Mouse (Mus musculus): ENCODE data around the gene Nptn. TPM values are rescaled to one million over a fixed set of nuclear protein-coding genes. Genes with fewer than 3 reads are reported as not detected.

The Nptn gene
- polyA plus RNA-seq, 1 experiment from 2014 or later: 169 TPM

- peak overlapping the region; percentile 32 for H3K27ac ChIP-seq
- H3K9me3 ChIP-seq (replicated peaks; ENCODE audit: low read length): no peaks in the 10 kb centered on the region
- no peak overlapping the region for H3K4me2 ChIP-seq (ENCODE audit: low read length)
- no peak overlapping the region for H3K4me3 ChIP-seq (replicated peaks; ENCODE audit: low read depth, low read length)
- 33% methylated on average over 6 of the region's 6 CpGs for WGBS
- H3K9ac ChIP-seq (ENCODE audit: low read depth, low read length): no peak overlapping the region
- H3K27me3 ChIP-seq (ENCODE audit: insufficient read depth, low read length): no peaks in the 10 kb centered on the region
- TF ChIP-seq CTCF (IDR thresholded peaks at IDR 0.05; ENCODE audit: low read depth): no peak
- peak; percentile 72 for ATAC-seq (replicated peaks; ENCODE audit: low FRiP score, low read depth)
- DNase-seq (ENCODE audit: low spot score): peak; percentile 70
- H3K4me1 ChIP-seq (replicated peaks; ENCODE audit: insufficient read depth, low read length): no peaks in the 10 kb centered on the region
- H3K36me3 ChIP-seq (ENCODE audit: insufficient read depth, low read length): no peaks in the 10 kb centered on the region
Measured at GRCm38 (mm10) chr9:58541895-58542338, 40.1 kb upstream of the Nptn start.

DNA sequence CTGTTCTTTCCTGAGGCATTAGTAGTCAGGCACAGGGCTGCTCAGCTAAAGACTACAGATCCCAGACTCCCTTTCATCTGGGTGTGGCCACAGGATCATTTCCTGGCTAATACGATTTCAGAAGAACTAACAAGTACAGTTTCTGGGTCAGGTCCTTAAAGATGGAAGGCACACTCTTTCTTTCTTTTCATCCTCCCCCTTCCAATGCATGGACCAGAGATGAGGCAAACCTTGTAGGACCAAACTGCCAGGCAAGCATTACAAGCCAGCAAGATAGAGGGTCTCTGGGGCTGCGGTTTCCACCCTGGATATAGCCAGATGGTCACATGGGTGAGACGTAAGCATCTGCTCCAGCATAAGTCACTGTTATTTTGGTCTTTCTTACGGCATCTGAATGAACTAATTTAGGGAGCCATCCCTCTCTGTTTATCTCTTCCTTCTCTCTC lies 37.1 kb upstream of the Nptn start:
- H3K9ac ChIP-seq (ENCODE audit: low read depth, low read length): no peak overlapping the region
- no peak for TF ChIP-seq CTCF (IDR thresholded peaks at IDR 0.05; ENCODE audit: low read depth)
- H3K9me3 ChIP-seq (replicated peaks; ENCODE audit: low read length): no peaks in the 10 kb centered on the region
- no peak overlapping the region for H3K4me3 ChIP-seq (replicated peaks; ENCODE audit: low read depth, low read length)
- no peak overlapping the region for H3K27ac ChIP-seq
- H3K27me3 ChIP-seq (ENCODE audit: insufficient read depth, low read length): no peaks in the 10 kb centered on the region
- no peaks in the 10 kb centered on the region; the same call in 1 of the 2 replicates for H3K4me1 ChIP-seq (replicated peaks; ENCODE audit: insufficient read depth, low read length)
- DNase-seq (ENCODE audit: low spot score) (peak; percentile 38), ATAC-seq (replicated peaks; ENCODE audit: low FRiP score, low read depth) (no peak)
- peak overlapping the region; percentile 25 for H3K4me2 ChIP-seq (ENCODE audit: low read length)
- H3K36me3 ChIP-seq (ENCODE audit: insufficient read depth, low read length): no peaks in the 10 kb centered on the region
- 58% methylated on average over 4 of the region's 4 CpGs for WGBS

DNA sequence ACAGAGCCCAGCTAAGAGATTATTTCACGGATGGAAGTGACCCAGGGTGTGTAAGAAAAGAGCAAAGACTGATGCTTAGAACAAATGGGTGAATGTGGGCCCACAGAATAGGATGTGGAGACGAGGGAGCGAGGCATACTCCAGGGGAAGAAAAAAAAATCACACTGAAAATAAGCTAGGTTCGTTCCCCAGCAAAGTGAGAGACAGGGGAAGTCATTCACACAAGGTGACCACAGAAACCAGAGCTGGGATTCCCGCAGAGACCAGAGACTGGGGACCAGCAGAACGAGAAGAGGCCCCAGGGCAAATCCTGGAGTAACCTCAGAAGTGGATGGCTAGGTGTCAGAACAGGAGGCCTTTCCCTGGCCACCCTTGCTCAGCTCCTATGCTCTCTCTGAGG lies 36.6 kb upstream of the Nptn start:
- H3K4me2 ChIP-seq (ENCODE audit: low read length): no peak overlapping the region
- no peak overlapping the region for H3K9ac ChIP-seq (ENCODE audit: low read depth, low read length)
- no peak overlapping the region for H3K27ac ChIP-seq
- H3K9me3 ChIP-seq (replicated peaks; ENCODE audit: low read length): no peaks in the 10 kb centered on the region
- DNase-seq (ENCODE audit: low spot score) (no peak), ATAC-seq (replicated peaks; ENCODE audit: low FRiP score, low read depth) (no peak)
- no peaks in the 10 kb centered on the region for H3K36me3 ChIP-seq (ENCODE audit: insufficient read depth, low read length)
- TF ChIP-seq CTCF (IDR thresholded peaks at IDR 0.05; ENCODE audit: low read depth): no peak
- no peaks in the 10 kb centered on the region; the same call in 1 of the 2 replicates for H3K4me1 ChIP-seq (replicated peaks; ENCODE audit: insufficient read depth, low read length)
- no peaks in the 10 kb centered on the region for H3K27me3 ChIP-seq (ENCODE audit: insufficient read depth, low read length)
- no peak overlapping the region for H3K4me3 ChIP-seq (replicated peaks; ENCODE audit: low read depth, low read length)
- WGBS: 69% methylated on average over 6 of the region's 6 CpGs

DNA sequence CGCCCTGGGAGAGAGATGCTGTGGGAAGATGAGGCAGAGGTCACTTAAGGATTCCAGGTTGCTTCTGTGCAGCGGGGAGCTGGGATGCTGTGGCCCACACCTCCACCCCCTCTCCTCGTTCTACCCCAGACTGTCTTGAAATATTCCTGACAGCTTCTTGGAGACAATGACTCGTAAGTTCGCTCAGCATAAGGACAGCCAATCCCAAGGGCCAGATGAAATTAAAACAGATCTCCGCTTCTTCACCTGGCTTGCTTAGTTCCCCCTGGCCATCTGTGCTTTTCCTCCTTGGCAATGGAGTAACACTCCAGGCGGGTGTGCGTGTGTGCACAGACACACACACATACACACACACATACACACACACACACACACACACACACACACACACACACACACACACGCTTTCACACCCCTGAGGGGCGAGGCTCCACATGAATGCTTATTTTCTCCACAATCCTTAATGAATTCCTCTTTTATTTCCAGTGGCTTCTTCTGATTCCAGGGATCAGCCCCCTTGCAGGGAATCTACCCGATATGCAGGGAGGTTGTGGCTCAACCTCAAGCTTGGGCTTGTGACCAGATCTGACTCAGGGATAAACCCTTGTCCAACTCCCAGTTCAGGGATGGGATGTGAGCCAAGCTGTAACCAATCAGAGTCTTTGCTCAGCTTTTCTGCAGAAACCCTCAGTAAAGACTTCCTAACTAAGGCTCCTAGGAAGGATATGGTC lies 35.2 kb upstream of the Nptn start:
- Histone ChIP-seq H3K9me3 (replicated peaks; ENCODE audit: low read length) (no peaks in the 10 kb centered on the region), H3K9ac (ENCODE audit: low read depth, low read length) (no peak overlapping the region), H3K27ac (no peak overlapping the region), H3K4me3 (replicated peaks; ENCODE audit: low read depth, low read length) (no peak overlapping the region), H3K4me1 (replicated peaks; ENCODE audit: insufficient read depth, low read length) (no peaks in the 10 kb centered on the region; the same call in 1 of the 2 replicates), H3K36me3 (ENCODE audit: insufficient read depth, low read length) (no peaks in the 10 kb centered on the region), H3K27me3 (ENCODE audit: insufficient read depth, low read length) (no peaks in the 10 kb centered on the region), H3K4me2 (ENCODE audit: low read length) (no peak overlapping the region)
- ATAC-seq (replicated peaks; ENCODE audit: low FRiP score, low read depth) (no peak), DNase-seq (ENCODE audit: low spot score) (peak; percentile 19)
- 82% methylated on average over 11 of the region's 11 CpGs for WGBS
- TF ChIP-seq CTCF (IDR thresholded peaks at IDR 0.05; ENCODE audit: low read depth): no peak

DNA sequence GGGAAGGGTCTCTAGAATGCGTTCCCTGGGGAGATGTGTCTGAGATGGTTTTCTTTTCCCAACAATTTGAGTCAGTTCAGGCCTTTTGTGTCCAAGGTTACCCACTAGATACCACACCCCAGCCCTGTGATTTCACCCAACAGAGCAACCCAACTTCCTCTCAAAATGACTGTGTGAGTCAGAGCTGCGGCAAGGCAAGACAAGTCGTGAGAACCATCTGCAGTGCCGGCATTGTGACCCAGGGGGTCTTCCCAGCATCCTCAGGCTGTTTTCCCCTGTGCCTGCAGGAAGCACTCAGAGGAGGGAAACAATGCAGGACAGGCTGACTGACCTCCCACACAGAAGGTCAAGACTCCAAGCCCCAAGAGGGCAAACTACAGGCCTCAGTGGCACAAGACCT lies 33.1 kb upstream of the Nptn start:
- no peak for ATAC-seq (replicated peaks; ENCODE audit: low FRiP score, low read depth)
- H3K27me3 ChIP-seq (ENCODE audit: insufficient read depth, low read length): no peaks in the 10 kb centered on the region

DNA sequence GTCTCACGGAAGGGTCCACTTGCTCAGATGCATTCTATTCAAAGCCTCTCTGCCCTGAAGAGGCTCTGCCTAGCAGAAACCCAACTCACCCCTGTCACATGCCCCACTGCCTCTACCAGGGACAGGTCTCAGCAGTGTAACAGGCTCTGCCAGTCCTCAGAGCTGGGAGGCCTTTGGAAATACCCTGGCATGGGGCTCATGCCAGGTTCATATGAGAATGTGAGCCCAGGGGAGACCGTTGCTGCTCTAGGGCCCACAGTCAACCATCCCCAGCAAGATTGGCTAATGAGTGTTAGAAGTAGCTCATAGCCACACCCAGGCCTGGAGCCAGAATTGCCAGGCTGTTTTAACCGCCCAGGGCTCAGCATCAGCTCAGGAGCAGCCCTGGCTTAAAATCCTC lies 32.3 kb upstream of the Nptn start:
- Histone ChIP-seq H3K9me3 (replicated peaks; ENCODE audit: low read length) (no peaks in the 10 kb centered on the region), H3K4me3 (replicated peaks; ENCODE audit: low read depth, low read length) (no peak overlapping the region), H3K27ac (no peak overlapping the region), H3K36me3 (ENCODE audit: insufficient read depth, low read length) (no peaks in the 10 kb centered on the region), H3K4me2 (ENCODE audit: low read length) (no peak overlapping the region), H3K27me3 (ENCODE audit: insufficient read depth, low read length) (no peaks in the 10 kb centered on the region), H3K9ac (ENCODE audit: low read depth, low read length) (no peak overlapping the region), H3K4me1 (replicated peaks; ENCODE audit: insufficient read depth, low read length) (no peaks in the 10 kb centered on the region; the same call in 1 of the 2 replicates)
- WGBS: 66% methylated on average over 3 of the region's 3 CpGs
- TF ChIP-seq CTCF (IDR thresholded peaks at IDR 0.05; ENCODE audit: low read depth): no peak
- no peak for ATAC-seq (replicated peaks; ENCODE audit: low FRiP score, low read depth)
- DNase-seq (ENCODE audit: low spot score): no peak

More for the DNA sequence above, 33.1 kb upstream of the Nptn start:
- Histone ChIP-seq H3K4me2 (ENCODE audit: low read length) (no peak overlapping the region), H3K27ac (no peak overlapping the region), H3K4me1 (replicated peaks; ENCODE audit: insufficient read depth, low read length) (no peaks in the 10 kb centered on the region; the same call in 1 of the 2 replicates), H3K36me3 (ENCODE audit: insufficient read depth, low read length) (no peaks in the 10 kb centered on the region), H3K9ac (ENCODE audit: low read depth, low read length) (no peak overlapping the region), H3K9me3 (replicated peaks; ENCODE audit: low read length) (no peaks in the 10 kb centered on the region), H3K4me3 (replicated peaks; ENCODE audit: low read depth, low read length) (no peak overlapping the region)
- DNase-seq (ENCODE audit: low spot score): no peak
- 53% methylated on average over 4 of the region's 4 CpGs for WGBS
- no peak for TF ChIP-seq CTCF (IDR thresholded peaks at IDR 0.05; ENCODE audit: low read depth)

Measured in kidney, postnatal 0 days (tissue).